Mouse (Mus musculus): ENCODE data around the gene Stat2. TPM values are rescaled to one million over a fixed set of nuclear protein-coding genes. Genes with fewer than 3 reads are reported as not detected.

Stat2 gene
- 28.9 and 36.7 TPM in 2 replicates for polyA plus RNA-seq (2012; rRNA removed)

GRCm38 (mm10) chr10:128270287-128270841 lies at the start of gene Stat2:
Gene Stat2, plus strand, starts transcription at chr10:128270559.

GRCm38 (mm10) chr10:128225538-128225937 lies 44.8 kb upstream of the Stat2 start, which contains the start of gene Mip:
Gene Mip, plus strand, starts transcription at chr10:128225838.

GRCm38 (mm10) chr10:128231697-128232419 lies 38.5 kb upstream of the Stat2 start, which contains the start of gene Timeless:
Gene Timeless, plus strand, starts transcription at chr10:128232065.

GRCm38 (mm10) chr10:128253677-128254255 lies 16.6 kb upstream of the Stat2 start, which contains the start of gene Apon:
Gene Apon, plus strand, starts transcription at chr10:128254096.

GRCm38 (mm10) chr10:128268371-128268770 lies 2.0 kb upstream of the Stat2 start, which contains the start of gene Apof:
Gene Apof, plus strand, starts transcription at chr10:128268671.

GRCm38 (mm10) chr10:128298702-128299171 lies 28.4 kb downstream of the Stat2 start, which contains the start of gene Il23a:
Gene Il23a, minus strand, starts transcription at chr10:128298752.

GRCm38 (mm10) chr10:128303126-128304021 lies 33.0 kb downstream of the Stat2 start, which contains the start of gene Pan2:
Gene Pan2, plus strand, starts transcription at chr10:128303335.

GRCm38 (mm10) chr10:128322141-128323108 lies 52.1 kb downstream of the Stat2 start, which contains the start of gene Cnpy2:
Gene Cnpy2, plus strand, starts transcription at chr10:128322459.

GRCm38 (mm10) chr10:128337306-128338181 lies 67.2 kb downstream of the Stat2 start, which contains the start of gene Cs:
Gene Cs, plus strand, starts transcription at chr10:128337734.

Other genes starting within 250 kb of the Stat2 start
- 331 and 447 TPM in 2 replicates for gene Naca, start 235.0 kb upstream of the Stat2 start, polyA plus RNA-seq (2012; rRNA removed)
- 112 and 146 TPM in 2 replicates for gene Ptges3, start 211.6 kb upstream of the Stat2 start, polyA plus RNA-seq (2012; rRNA removed)
- 3,893 and 4,487 TPM in 2 replicates for gene Atp5b, start 187.3 kb upstream of the Stat2 start, polyA plus RNA-seq (2012; rRNA removed)
- gene Baz2a, start 179.0 kb upstream of the Stat2 start, polyA plus RNA-seq (2012; rRNA removed) = 25.7 and 32.3 TPM in 2 replicates
- gene Rbms2, start 90.3 kb upstream of the Stat2 start, polyA plus RNA-seq (2012; rRNA removed) = 138 and 141 TPM in 2 replicates
- 5.7 TPM in 2 replicates for gene Gls2, start 76.1 kb upstream of the Stat2 start, polyA plus RNA-seq (2012; rRNA removed)
- gene Spryd4, start 58.8 kb upstream of the Stat2 start, polyA plus RNA-seq (2012; rRNA removed) = 10.6 and 15.3 TPM in 2 replicates
- gene Mip, start 44.7 kb upstream of the Stat2 start, polyA plus RNA-seq (2012; rRNA removed) = 0.12 TPM in 1 of 2 replicates, not detected in the other
- 6.4 and 6.9 TPM in 2 replicates for gene Timeless, start 38.5 kb upstream of the Stat2 start, polyA plus RNA-seq (2012; rRNA removed)
- 0.11 and 0.21 TPM in 2 replicates for gene Apon, start 16.5 kb upstream of the Stat2 start, polyA plus RNA-seq (2012; rRNA removed)
- gene Apof, start 1.9 kb upstream of the Stat2 start, polyA plus RNA-seq (2012; rRNA removed) = 2.3 and 6.0 TPM in 2 replicates
- 0.29 and 0.61 TPM in 2 replicates for gene Il23a, start 28.2 kb downstream of the Stat2 start, polyA plus RNA-seq (2012; rRNA removed)
- 24.5 and 31.2 TPM in 2 replicates for gene Pan2, start 32.8 kb downstream of the Stat2 start, polyA plus RNA-seq (2012; rRNA removed)
- 72.8 and 101 TPM in 2 replicates for gene Cnpy2, start 51.9 kb downstream of the Stat2 start, polyA plus RNA-seq (2012; rRNA removed)
- 177 and 181 TPM in 2 replicates for gene Cs, start 67.2 kb downstream of the Stat2 start, polyA plus RNA-seq (2012; rRNA removed)
- gene Coq10a, start 98.4 kb downstream of the Stat2 start, polyA plus RNA-seq (2012; rRNA removed) = 138 and 189 TPM in 2 replicates
- 54.4 and 59.6 TPM in 2 replicates for gene Ankrd52, start 106.6 kb downstream of the Stat2 start, polyA plus RNA-seq (2012; rRNA removed)
- 0.21 and 0.40 TPM in 2 replicates for gene Slc39a5, start 130.7 kb downstream of the Stat2 start, polyA plus RNA-seq (2012; rRNA removed)
- gene Nabp2, start 140.9 kb downstream of the Stat2 start, polyA plus RNA-seq (2012; rRNA removed) = 19.7 and 26.6 TPM in 2 replicates
- gene Rnf41, start 141.1 kb downstream of the Stat2 start, polyA plus RNA-seq (2012; rRNA removed) = 50.0 and 57.7 TPM in 2 replicates
- 130 and 148 TPM in 2 replicates for gene Smarcc2, start 188.7 kb downstream of the Stat2 start, polyA plus RNA-seq (2012; rRNA removed)
- gene Myl6, start 223.6 kb downstream of the Stat2 start, polyA plus RNA-seq (2012; rRNA removed) = 1,000 and 1,018 TPM in 2 replicates
- gene Myl6b, start 228.1 kb downstream of the Stat2 start, polyA plus RNA-seq (2012; rRNA removed) = 4.9 and 5.2 TPM in 2 replicates